Mouse (Mus musculus) frontal cortex, adult (tissue): Measurements from ENCODE around the gene March9.

ENCODE experiments used
- ATAC-seq: cut with Nextera tagmentation; 2 replicates; pipeline ENCODE4 v1.9.2; 2017; ENCODE audit warnings: mild to moderate bottlenecking, moderate library complexity, mixed read lengths; ENCODE audit not compliant: low TSS enrichment

March9 gene

GRCm38 (mm10) chr10:127037641-127038040 is 22.3 kb downstream of the March9 start:
- no peak for ATAC-seq

GRCm38 (mm10) chr10:127036273-127036672 is 23.7 kb downstream of the March9 start:
- ATAC-seq, result no peak

GRCm38 (mm10) chr10:127033301-127033741 is 26.7 kb downstream of the March9 start:
- no peak for ATAC-seq

DNA sequence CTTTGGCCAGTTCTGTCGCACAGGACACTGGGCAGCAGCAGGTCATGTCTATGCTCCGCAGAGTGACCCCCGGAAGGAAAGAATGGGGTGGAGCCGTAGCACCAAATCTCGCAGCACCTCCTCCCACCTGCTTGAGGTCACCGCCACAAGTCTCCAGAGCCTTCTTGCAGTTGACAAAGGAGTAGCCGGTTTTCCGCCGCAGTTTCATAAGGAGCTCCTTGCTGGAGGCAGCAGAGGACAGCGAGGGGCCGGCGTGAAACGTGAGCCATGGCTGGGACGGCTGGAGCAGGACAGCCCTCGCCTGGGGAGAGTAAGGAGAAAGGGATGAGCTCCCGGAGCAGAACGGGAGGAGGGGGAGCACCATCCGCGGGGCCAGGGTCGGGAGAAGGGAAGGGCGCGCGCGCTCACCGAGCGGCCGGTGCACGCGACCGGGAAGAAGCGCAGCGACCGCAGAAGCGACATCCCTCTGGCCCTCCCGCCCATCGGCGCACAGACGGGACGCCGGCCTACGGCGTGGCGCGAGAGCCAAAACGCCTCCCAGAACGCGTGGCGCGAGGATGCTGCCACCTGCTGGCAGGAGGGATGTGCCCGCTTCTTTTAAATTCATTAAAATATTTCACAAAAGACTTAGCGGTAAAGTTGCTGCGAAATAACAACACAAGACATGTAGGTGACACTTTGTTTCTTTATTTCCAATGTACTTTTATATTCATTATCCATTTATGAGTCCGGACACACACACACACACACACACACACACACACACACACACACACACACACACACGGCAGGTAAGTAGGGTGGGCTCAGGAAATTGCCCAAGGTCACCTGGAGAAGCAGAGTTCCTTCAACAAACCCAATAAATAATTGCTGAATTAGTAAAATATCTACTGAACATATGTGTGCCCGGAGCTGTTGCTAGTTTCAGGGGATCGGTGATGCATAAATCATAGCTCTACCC is 29.4 kb downstream of the March9 start, which contains the start of gene Tsfm:
Gene Tsfm, minus strand, starts transcription at position 505 of the 961 bp plus-strand sequence.
- peak; percentile 90 for ATAC-seq

DNA sequence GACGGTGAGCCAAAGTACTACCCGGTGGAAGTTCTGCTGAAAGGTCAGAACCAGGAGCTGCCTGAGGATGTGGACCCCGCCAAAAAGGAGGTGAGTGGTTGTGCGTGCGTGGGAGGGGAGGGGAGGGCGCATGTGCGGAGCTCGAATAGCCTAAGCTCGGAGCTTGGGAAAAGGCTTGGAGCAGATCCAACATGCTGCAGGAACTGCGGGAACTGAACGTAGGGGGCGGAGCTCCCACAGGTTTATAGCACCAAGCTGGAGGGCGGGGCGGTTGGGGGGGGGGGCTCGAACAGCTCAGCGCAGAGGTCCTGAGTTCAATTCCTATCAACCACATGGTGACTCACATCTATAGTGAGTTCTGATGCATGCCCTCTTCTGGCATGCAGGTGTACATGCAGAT is 41.6 kb downstream of the March9 start:
- ATAC-seq, result no peak

DNA sequence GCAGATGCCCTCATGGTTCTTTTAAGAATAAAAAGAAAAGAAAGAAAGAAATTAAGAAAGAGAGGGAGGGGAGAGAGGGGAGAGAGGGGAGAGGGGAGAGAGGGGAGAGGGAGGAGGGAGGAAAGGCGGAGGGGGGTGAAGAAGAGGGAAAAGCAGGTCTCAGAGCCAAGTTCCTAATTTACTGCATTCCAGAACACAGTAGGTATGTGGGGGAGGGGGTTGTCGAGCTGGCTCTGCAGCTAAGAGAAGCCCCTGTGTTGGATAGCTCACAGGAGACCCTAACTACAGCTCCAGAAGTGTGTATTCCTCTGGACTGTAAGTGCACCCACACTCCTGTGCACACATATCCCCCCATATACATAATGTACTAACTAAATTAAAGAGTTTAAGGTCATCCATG is 42.9 kb downstream of the March9 start:
- no peak for ATAC-seq

- ATAC-seq, result no peak
Measured at GRCm38 (mm10) chr10:127016488-127016887, 43.5 kb downstream of the March9 start.
